Mouse (Mus musculus): ENCODE measurements around the gene Sept4.

DNA sequence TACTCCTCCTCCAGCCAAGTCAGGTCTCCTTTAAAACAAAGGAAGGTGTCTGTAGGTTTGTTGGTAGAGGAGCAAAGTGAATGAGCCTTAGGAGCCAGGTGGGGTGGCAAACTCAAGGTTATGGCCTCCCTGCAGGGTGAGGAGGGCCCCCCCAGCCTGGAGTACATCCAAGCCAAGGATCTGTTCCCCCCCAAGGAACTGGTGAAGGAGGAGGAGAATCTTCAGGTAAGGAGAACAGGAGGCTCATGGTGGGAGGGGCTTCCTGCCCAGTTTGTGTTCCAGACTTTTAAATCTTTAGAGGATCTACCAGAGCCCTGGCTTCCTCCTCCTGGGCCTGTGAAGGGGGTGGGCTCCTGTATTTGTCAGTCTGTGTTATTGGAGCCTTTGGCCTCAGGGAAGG lies 28.4 kb downstream of the Sept4 start:
- no peak for TF ChIP-seq CTCF (IDR thresholded peaks at IDR 0.05; ENCODE audit: extremely low read depth, insufficient read depth, insufficient read length, insufficient replicate concordance)
- no peak for TF ChIP-seq POLR2A (IDR thresholded peaks at IDR 0.05; ENCODE audit: low read depth, low read length)
